Comparison of ENCODE assay signal across 8 mouse cellular contexts in genomic region chr13:44734441-44734840, GRCm38 (mm10). TPM values are rescaled to one million over a fixed set of nuclear protein-coding genes. Genes with fewer than 3 reads are reported as not detected.
DNase-seq lines count a peak whose midpoint lies in the region; ATAC-seq and TF ChIP-seq lines count a peak whose summit lies in the region.

No protein-coding gene starts in this region.

- no peak for TF ChIP-seq POLR2A in thymus, adult 2 months (IDR thresholded peaks at IDR 0.05; ENCODE audit: control insufficient read depth, extremely low read depth, insufficient read depth, low read length, poor library complexity)

- intact Hi-C loops in gastrocnemius, adult 2 months (cut with DNase I), result loop anchor here (5.0 kb wide), 2 partner anchors 53 to 872 kb away; no protein-coding TSS in a partner anchor

- peak overlapping the region; percentile 93 for H3K4me3 ChIP-seq in gastrocnemius, adult 2 months
- H3K4me3 ChIP-seq in thymus, adult 2 months (ENCODE audit: control insufficient read depth, insufficient read depth, low read length), result no peak overlapping the region
- peak overlapping the region; percentile 72 for H3K4me3 ChIP-seq in limb, embryonic 15.5 days

- ATAC-seq in limb, embryonic 15.5 days (ENCODE audit: insufficient number of reproducible peaks, low FRiP score, low TSS enrichment, low read depth), result no peak

- H3K4me1 ChIP-seq in thymus, adult 2 months (replicated peaks; ENCODE audit: control insufficient read depth, insufficient read depth, low read length), result peaks cover 4% of the 10 kb centered on the region
- peaks cover 29% of the 10 kb centered on the region for H3K4me1 ChIP-seq in limb, embryonic 15.5 days

- no peaks in the 10 kb centered on the region for H3K27me3 ChIP-seq in thymus, adult 2 months (ENCODE audit: control insufficient read depth, insufficient read depth, low read length)
- no peaks in the 10 kb centered on the region for H3K27me3 ChIP-seq in limb, embryonic 15.5 days

- 68% methylated on average over 5 of the region's 5 CpGs for WGBS in thymus, adult 2 months
- 39% methylated on average over 5 of the region's 5 CpGs for WGBS in limb, embryonic 15.5 days

- H3K36me3 ChIP-seq in thymus, adult 2 months (ENCODE audit: control insufficient read depth, insufficient read depth, low read length), result no peaks in the 10 kb centered on the region
- H3K36me3 ChIP-seq in limb, embryonic 15.5 days, result no peaks in the 10 kb centered on the region

- no peaks in the 10 kb centered on the region for H3K9me3 ChIP-seq in limb, embryonic 15.5 days

- H3K9ac ChIP-seq in limb, embryonic 15.5 days, result no peak overlapping the region

- H3K4me2 ChIP-seq in limb, embryonic 15.5 days, result peak overlapping the region; percentile 67

- peak overlapping the region; percentile 100 for H3K27ac ChIP-seq in gastrocnemius, adult 2 months
- H3K27ac ChIP-seq in thymus, adult 2 months (ENCODE audit: control insufficient read depth, insufficient read depth, low read length), result no peak overlapping the region
- H3K27ac ChIP-seq in limb, embryonic 15.5 days, result peak overlapping the region; percentile 88; the same call in 1 of the 2 replicates

- TF ChIP-seq CTCF in gastrocnemius, adult 2 months (IDR thresholded peaks at IDR 0.05), result no peak
- no peak for TF ChIP-seq CTCF in thymus, adult 2 months (IDR thresholded peaks at IDR 0.05; ENCODE audit: borderline replicate concordance, control insufficient read depth, extremely low read depth, insufficient read depth, low read length, poor library complexity)

- DNase-seq in gastrocnemius, adult 2 months, result no peak
- no peak for DNase-seq in gastrocnemius, adult 8-10 months (ENCODE audit: low spot score in 2 of 2)
- peak; percentile 5 for DNase-seq in thymus, adult 2 months
- no peak for DNase-seq in thymus, postnatal 36 days
- DNase-seq in thymus, postnatal 25 days, result peak; percentile 9
- no peak for DNase-seq in left cerebral cortex, adult 8-10 months (ENCODE audit: low spot score in 2 of 2)
- no peak for DNase-seq in urinary bladder, adult 2 months (ENCODE audit: low spot score)

RNA-seq across cellular contexts. Expression of gene Jarid2, which starts 5.2 kb away (rescaled TPM):
- total RNA-seq in gastrocnemius, adult 2 months (2021), result 10 to 100 TPM; 26.0 to 29.0 TPM
- total RNA-seq in gastrocnemius, adult 8-10 months (2022), result 10 to 100 TPM; 19.1 to 26.3 (median 21.0) TPM
- 23.7 and 24.8 TPM in 2 replicates for polyA plus RNA-seq in thymus, adult 2 months (2012; rRNA removed)
- polyA plus RNA-seq in limb, embryonic 15.5 days (2015; fragmentation: Nextera tagmentation; extraction: Ambion mirVana), result 27.4 and 33.3 TPM in 2 replicates
- 10 to 100 TPM; 29.5 to 37.8 (median 33.3) TPM for total RNA-seq in left cerebral cortex, adult 8-10 months (2022)
- 15.2 and 17.8 TPM in 2 replicates for polyA plus RNA-seq in urinary bladder, adult 2 months (2012; rRNA removed)

Comparison
In these comparisons a context has a peak if more than half of its experiments do, and no peak if none do; other contexts are left out.
1. DNase-seq: peak in thymus, adult 2 months (single experiment) and thymus, postnatal 25 days (single experiment); none in gastrocnemius, adult 2 months (single experiment), gastrocnemius, adult 8-10 months (0 of 2), thymus, postnatal 36 days (0 of 2), left cerebral cortex, adult 8-10 months (0 of 2) and urinary bladder, adult 2 months (single experiment).